Comparison of ENCODE assay signal across 19 mouse cellular contexts in the genomic region with DNA sequence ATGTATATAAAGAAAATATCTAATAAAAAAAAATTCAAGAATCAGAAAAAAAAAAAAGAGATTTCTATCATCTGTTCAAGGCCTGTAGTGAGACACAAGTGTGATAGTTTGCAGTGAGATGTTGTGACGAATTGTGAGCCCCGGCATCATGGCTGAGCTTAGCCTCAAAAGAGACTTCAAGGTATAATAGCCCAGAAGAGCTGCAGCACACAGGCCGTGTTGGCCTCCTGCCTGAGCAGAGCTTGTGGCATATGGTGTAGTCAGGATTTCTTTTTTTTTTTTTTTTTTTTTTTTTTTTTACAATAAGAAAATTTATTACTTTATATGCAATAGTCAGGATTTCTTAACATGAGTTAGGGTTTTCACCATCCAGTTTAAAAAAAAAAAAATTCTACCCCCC.
DNase-seq lines count a peak whose midpoint lies in the region; ATAC-seq and TF ChIP-seq lines count a peak whose summit lies in the region.
"Had no signal": no experiment of that assay in that cellular context is flagged by ENCODE, and none has a peak within 500 bp of the region (broad histone marks: within the 10 kb centered on the region; RNA-seq: fewer than 3 reads in every experiment).

No protein-coding gene starts in this region.

- peaks cover 5% of the 10 kb centered on the region for H3K4me1 ChIP-seq in hindbrain, postnatal 0 days (ENCODE audit: insufficient read depth, low read length)
- H3K4me1 ChIP-seq in hindbrain, embryonic 10.5 days (replicated peaks): peaks cover 21% of the 10 kb centered on the region
- peaks cover 28% of the 10 kb centered on the region; the same call in 1 of the 2 replicates for H3K4me1 ChIP-seq in cerebellum, adult 2 months (ENCODE audit: control insufficient read depth, insufficient read depth, low read length)
- peaks cover 27% of the 10 kb centered on the region for H3K4me1 ChIP-seq in forebrain, embryonic 16.5 days (replicated peaks; ENCODE audit: control insufficient read depth, insufficient read depth, low read length)

- no peak overlapping the region for H3K27ac ChIP-seq in hindbrain, postnatal 0 days
- no peak overlapping the region for H3K27ac ChIP-seq in hindbrain, embryonic 10.5 days
- H3K27ac ChIP-seq in cerebellum, adult 2 months (ENCODE audit: insufficient read depth, low read length): no peak overlapping the region
- H3K27ac ChIP-seq in forebrain, embryonic 16.5 days (ENCODE audit: low read length): no peak overlapping the region
- H3K27ac ChIP-seq: embryonic facial prominence, embryonic 12.5 days; heart, embryonic 15.5 days; hindbrain, embryonic 13.5 days; kidney, embryonic 15.5 days; liver, embryonic 12.5 days; midbrain, embryonic 12.5 days had no signal

- no peak for ATAC-seq in hindbrain, postnatal 0 days
- ATAC-seq in forebrain, embryonic 16.5 days: peak; percentile 57
- ATAC-seq: intestine, embryonic 16.5 days; liver, embryonic 12.5 days had no signal

- no peaks in the 10 kb centered on the region for H3K9me3 ChIP-seq in hindbrain, postnatal 0 days (ENCODE audit: low read length)
- H3K9me3 ChIP-seq in hindbrain, embryonic 10.5 days: peaks cover 6% of the 10 kb centered on the region; the same call in 1 of the 2 replicates
- H3K9me3 ChIP-seq in forebrain, embryonic 16.5 days (ENCODE audit: control insufficient read depth, low read length): no peaks in the 10 kb centered on the region; the same call in 1 of the 2 replicates
- H3K9me3 ChIP-seq: embryonic facial prominence, embryonic 12.5 days; hindbrain, embryonic 13.5 days; kidney, embryonic 15.5 days; liver, embryonic 12.5 days; midbrain, embryonic 12.5 days had no signal

- H3K4me2 ChIP-seq in hindbrain, postnatal 0 days (ENCODE audit: low read depth, low read length): no peak overlapping the region
- no peak overlapping the region for H3K4me2 ChIP-seq in forebrain, embryonic 16.5 days (ENCODE audit: low read length)
- H3K4me2 ChIP-seq: embryonic facial prominence, embryonic 12.5 days; heart, embryonic 15.5 days; hindbrain, embryonic 13.5 days; kidney, embryonic 15.5 days; liver, embryonic 12.5 days; lung, embryonic 14.5 days; midbrain, embryonic 12.5 days had no signal

- peak; percentile 65 for DNase-seq in hindbrain, postnatal 0 days (ENCODE audit: low spot score)
- DNase-seq in hindbrain, embryonic 10.5 days (ENCODE audit: low spot score): no peak
- peak; percentile 93 for DNase-seq in brain, adult 2 months (ENCODE audit: low read depth, low spot score)
- DNase-seq in cerebellum, adult 2 months: peak; percentile 66 to 81
- no peak for DNase-seq in thymus, postnatal 4 days
- no peak for DNase-seq in heart, postnatal 14 days
- DNase-seq: heart, adult 18-20 months; layer of hippocampus, postnatal 36 days; lung, embryonic 14.5 days; lung, postnatal 4 days; thymus, adult 2 months had no signal

- H3K9ac ChIP-seq in hindbrain, postnatal 0 days (replicated peaks; ENCODE audit: low read length): no peak overlapping the region
- H3K9ac ChIP-seq in forebrain, embryonic 16.5 days (replicated peaks; ENCODE audit: low read depth, low read length): no peak overlapping the region
- H3K9ac ChIP-seq: embryonic facial prominence, embryonic 12.5 days; heart, embryonic 15.5 days; hindbrain, embryonic 13.5 days; kidney, embryonic 15.5 days; liver, embryonic 12.5 days; lung, embryonic 14.5 days; midbrain, embryonic 12.5 days had no signal

- no peak overlapping the region for H3K4me3 ChIP-seq in hindbrain, postnatal 0 days (ENCODE audit: low read length)
- H3K4me3 ChIP-seq in hindbrain, embryonic 10.5 days: no peak overlapping the region
- H3K4me3 ChIP-seq in cerebellum, adult 2 months (replicated peaks; ENCODE audit: insufficient read depth, low read depth, low read length): no peak overlapping the region
- no peak overlapping the region for H3K4me3 ChIP-seq in forebrain, embryonic 16.5 days (replicated peaks; ENCODE audit: low read length)
- H3K4me3 ChIP-seq: embryonic facial prominence, embryonic 12.5 days; heart, embryonic 15.5 days; hindbrain, embryonic 13.5 days; kidney, embryonic 15.5 days; liver, embryonic 12.5 days; midbrain, embryonic 12.5 days had no signal

- H3K27me3 ChIP-seq in hindbrain, postnatal 0 days (ENCODE audit: insufficient read depth, low read length): no peaks in the 10 kb centered on the region
- no peaks in the 10 kb centered on the region for H3K27me3 ChIP-seq in hindbrain, embryonic 10.5 days (ENCODE audit: insufficient read depth, poor library complexity, severe bottlenecking)
- H3K27me3 ChIP-seq in cerebellum, adult 2 months (ENCODE audit: control insufficient read depth, insufficient read depth, low read length): no peaks in the 10 kb centered on the region
- no peaks in the 10 kb centered on the region for H3K27me3 ChIP-seq in forebrain, embryonic 16.5 days (replicated peaks; ENCODE audit: control insufficient read depth, insufficient read depth, low read length)
- H3K27me3 ChIP-seq: embryonic facial prominence, embryonic 12.5 days; heart, embryonic 15.5 days; hindbrain, embryonic 13.5 days; kidney, embryonic 15.5 days; liver, embryonic 12.5 days; midbrain, embryonic 12.5 days had no signal

- H3K36me3 ChIP-seq in hindbrain, postnatal 0 days (ENCODE audit: insufficient read depth, low read length): no peaks in the 10 kb centered on the region
- no peaks in the 10 kb centered on the region for H3K36me3 ChIP-seq in hindbrain, embryonic 10.5 days
- H3K36me3 ChIP-seq in forebrain, embryonic 16.5 days (ENCODE audit: control insufficient read depth, insufficient read depth): no peaks in the 10 kb centered on the region
- H3K36me3 ChIP-seq: embryonic facial prominence, embryonic 12.5 days; heart, embryonic 15.5 days; hindbrain, embryonic 13.5 days; kidney, embryonic 15.5 days; liver, embryonic 12.5 days; midbrain, embryonic 12.5 days had no signal

- no peak for TF ChIP-seq POLR2A in cerebellum, adult 2 months (IDR thresholded peaks at IDR 0.05; ENCODE audit: borderline replicate concordance, insufficient read depth, low read length)

- WGBS in hindbrain, postnatal 0 days: 41% methylated on average over 3 of the region's 3 CpGs
- WGBS in hindbrain, embryonic 10.5 days: 66% methylated on average over 3 of the region's 3 CpGs
- 15% methylated on average over 3 of the region's 3 CpGs for WGBS in cerebellum, adult 2 months
- WGBS in forebrain, embryonic 16.5 days: 15% methylated on average over 3 of the region's 3 CpGs

- intact Hi-C loops in heart, postnatal 14 days (cut with DNase I): no loop called here

- TF ChIP-seq CTCF in hindbrain, postnatal 0 days (IDR thresholded peaks at IDR 0.05; ENCODE audit: low read depth): no peak
- no peak for TF ChIP-seq CTCF in cerebellum, adult 2 months (IDR thresholded peaks at IDR 0.05; ENCODE audit: borderline replicate concordance, insufficient read depth, low read depth, low read length)

Comparison
In these comparisons a context has a peak if more than half of its experiments do, and no peak if none do; other contexts are left out.
1. DNase-seq: peak in hindbrain, postnatal 0 days (single experiment), brain, adult 2 months (single experiment) and cerebellum, adult 2 months (2 of 2); none in hindbrain, embryonic 10.5 days (single experiment), thymus, postnatal 4 days (single experiment) and heart, postnatal 14 days (0 of 2).